23 mouse cellular contexts compared by ENCODE assay signal in genomic region chr1:140338417-140338816, GRCm38 (mm10).
DNase-seq lines count a peak whose midpoint lies in the region; ATAC-seq and TF ChIP-seq lines count a peak whose summit lies in the region.
"Had no signal": no experiment of that assay in that cellular context is flagged by ENCODE, and none has a peak within 500 bp of the region (broad histone marks: within the 10 kb centered on the region; RNA-seq: fewer than 3 reads in every experiment).

No protein-coding gene starts in this region.

- intact Hi-C loops in left cerebral cortex, adult 2 months (cut with DNase I) = loop anchor here (2.0 kb wide), 1 partner anchor 92 kb away; the partner anchor contains the start of gene Kcnt2

- peak overlapping the region; percentile 50; the same call in 1 of the 2 replicates for H3K27ac ChIP-seq in left cerebral cortex, adult 2 months
- H3K27ac ChIP-seq: embryonic facial prominence, embryonic 15.5 days; forebrain, embryonic 10.5 days; forebrain, embryonic 15.5 days; heart, embryonic 10.5 days; hindbrain, embryonic 12.5 days had no signal

- peak; percentile 15 to 39 for DNase-seq in frontal cortex, adult 2 months (ENCODE audit: extremely low spot score in 1 of 2, low spot score in 1 of 2)
- DNase-seq in frontal cortex, postnatal 14 days (ENCODE audit: low spot score in 2 of 2) = no peak
- no peak for DNase-seq in left cerebral cortex, adult 2 months (ENCODE audit: extremely low spot score in 1 of 2, low spot score in 2 of 2)
- DNase-seq in left cerebral cortex, adult 11 months (ENCODE audit: low spot score) = no peak
- peak; percentile 21 to 32 for DNase-seq in layer of hippocampus, adult 8-10 months (ENCODE audit: low spot score in 2 of 2)
- DNase-seq: adrenal gland, adult 2 months; adrenal gland, postnatal 25 days; cerebellum, adult 11 months; cerebellum, adult 8-10 months; cerebellum, postnatal 14 days; embryo, embryonic 11 days; gastrocnemius, postnatal 10 days; heart, adult 18-20 months; heart, postnatal 10 days; heart, postnatal 4 days had no signal

- no peak for ATAC-seq in CD4-positive, CD25-positive, alpha-beta regulatory T cell, adult 4 months
- ATAC-seq: forebrain, embryonic 15.5 days; hindbrain, embryonic 16.5 days had no signal

- no peak overlapping the region for H3K4me3 ChIP-seq in left cerebral cortex, adult 2 months
- H3K4me3 ChIP-seq: embryonic facial prominence, embryonic 15.5 days; erythroblast, embryonic 14.5 days; forebrain, embryonic 10.5 days; forebrain, embryonic 15.5 days; heart, embryonic 10.5 days; hindbrain, embryonic 12.5 days had no signal

- TF ChIP-seq CTCF in left cerebral cortex, adult 2 months (IDR thresholded peaks at IDR 0.05) = no peak

Comparison
In these comparisons a context has a peak if more than half of its experiments do, and no peak if none do; other contexts are left out.
1. DNase-seq: peak in frontal cortex, adult 2 months (2 of 2) and layer of hippocampus, adult 8-10 months (2 of 2); none in frontal cortex, postnatal 14 days (0 of 2), left cerebral cortex, adult 2 months (0 of 2) and left cerebral cortex, adult 11 months (single experiment).